Mouse (Mus musculus) liver, adult 2 months (tissue): ENCODE measurements at regions not wholly inside any gene's neighbourhood (a gene's known extent, or its start where the extent isn't known, plus 50 kb on each side); places are given as distances from the start of the nearest gene placed in this dataset.

Source experiments
- CTCF ChIP-seq: fragments of 200-500 bp; IDR thresholded peaks from 2 replicates; pipeline ENCODE4 v1.5.1; 2011; ENCODE audit warnings: low read depth, low read length, control low read depth
- POLR2A ChIP-seq: fragments of 200-500 bp; IDR thresholded peaks from 2 replicates; pipeline ENCODE4 v1.6.1; 2011; ENCODE audit warnings: low read length, control low read depth; ENCODE audit not compliant: insufficient read depth; ENCODE audit errors: extremely low read depth

- no peak for TF ChIP-seq CTCF
- TF ChIP-seq POLR2A: no peak
Observed at GRCm38 (mm10) chr5:112166410-112167175, 85.7 kb downstream of the Cryba4 start.
